In genomic region chr17:5805935-5806334, GRCm38 (mm10) we compare ENCODE assay signal across 9 mouse cellular contexts. TPM values are rescaled to one million over a fixed set of nuclear protein-coding genes. Genes with fewer than 3 reads are reported as not detected.
DNase-seq lines count a peak whose midpoint lies in the region; ATAC-seq and TF ChIP-seq lines count a peak whose summit lies in the region.
"Had no signal": no experiment of that assay in that cellular context is flagged by ENCODE, and none has a peak within 500 bp of the region (broad histone marks: within the 10 kb centered on the region; RNA-seq: fewer than 3 reads in every experiment).

No protein-coding gene starts in this region.

- H3K27ac ChIP-seq in stomach, postnatal 0 days (replicated peaks) = peak overlapping the region; percentile 75
- H3K27ac ChIP-seq: midbrain, embryonic 15.5 days had no signal

- no peak for TF ChIP-seq CTCF in stomach, postnatal 0 days (IDR thresholded peaks at IDR 0.05; ENCODE audit: low read depth)

- no peak overlapping the region for H3K4me2 ChIP-seq in stomach, postnatal 0 days (replicated peaks; ENCODE audit: low read depth)
- H3K4me2 ChIP-seq: midbrain, embryonic 15.5 days had no signal

- no peaks in the 10 kb centered on the region for H3K27me3 ChIP-seq in stomach, postnatal 0 days (ENCODE audit: control insufficient read depth, insufficient read depth, low read length)
- H3K27me3 ChIP-seq: midbrain, embryonic 15.5 days had no signal

- DNase-seq in adrenal gland, postnatal 10 days = peak; percentile 40
- no peak for DNase-seq in adrenal gland, adult 8-10 months
- peak; percentile 60 for DNase-seq in lung, postnatal 36 days
- no peak for DNase-seq in lung, postnatal 14 days
- peak; percentile 79 to 89 for DNase-seq in kidney, adult 8-10 months
- DNase-seq in stomach, postnatal 0 days (ENCODE audit: low spot score) = peak; percentile 42
- DNase-seq in cerebellum, adult 11 months = no peak

- ATAC-seq in stomach, postnatal 0 days (ENCODE audit: low FRiP score, low TSS enrichment) = peak; percentile 84
- no peak for ATAC-seq in megakaryocyte-erythroid progenitor cell, adult 5-6 weeks (replicated peaks; ENCODE audit: low FRiP score, low TSS enrichment, poor library complexity, severe bottlenecking)
- ATAC-seq: midbrain, embryonic 15.5 days had no signal

- WGBS in stomach, postnatal 0 days = 45% methylated on average over 2 of the region's 2 CpGs

- H3K4me1 ChIP-seq in stomach, postnatal 0 days (replicated peaks; ENCODE audit: control insufficient read depth, insufficient read depth) = no peaks in the 10 kb centered on the region
- H3K4me1 ChIP-seq: midbrain, embryonic 15.5 days had no signal

- no peak overlapping the region for H3K9ac ChIP-seq in stomach, postnatal 0 days (ENCODE audit: low read length)
- H3K9ac ChIP-seq: midbrain, embryonic 15.5 days had no signal

- TF ChIP-seq EP300 in stomach, postnatal 0 days (optimal IDR thresholded peaks at IDR 0.05) = no peak

- no peaks in the 10 kb centered on the region for H3K36me3 ChIP-seq in stomach, postnatal 0 days (ENCODE audit: control insufficient read depth, insufficient read depth, low read length)
- H3K36me3 ChIP-seq: midbrain, embryonic 15.5 days had no signal

- no peak overlapping the region for H3K4me3 ChIP-seq in stomach, postnatal 0 days (ENCODE audit: low read depth, low read length)
- H3K4me3 ChIP-seq: midbrain, embryonic 15.5 days had no signal

- no peaks in the 10 kb centered on the region for H3K9me3 ChIP-seq in stomach, postnatal 0 days (ENCODE audit: control insufficient read depth, low read length)
- H3K9me3 ChIP-seq: midbrain, embryonic 15.5 days had no signal

RNA-seq across cellular contexts. Expression of gene Snx9, which starts 35.2 kb away (rescaled TPM):
- total RNA-seq in adrenal gland, postnatal 10 days (2021) = 10 to 100 TPM; 48.3 to 51.7 TPM
- total RNA-seq in adrenal gland, adult 8-10 months (2022) = 10 to 100 TPM; 46.3 to 61.4 (median 52.9) TPM
- polyA plus RNA-seq in stomach, postnatal 0 days (2015; fragmentation: Nextera tagmentation; extraction: Ambion mirVana) = 34.8 and 36.3 TPM in 2 replicates
- 25.8 and 28.9 TPM in 2 replicates for total RNA-seq in megakaryocyte-erythroid progenitor cell, adult 5-6 weeks (2014; fragmentation: Nextera tagmentation)
- 16.5 and 20.0 TPM in 2 replicates for total RNA-seq in megakaryocyte-erythroid progenitor cell, adult 5-6 weeks (2017)

Comparison
In these comparisons a context has a peak if more than half of its experiments do, and no peak if none do; other contexts are left out.
1. DNase-seq: peak in adrenal gland, postnatal 10 days (single experiment), lung, postnatal 36 days (single experiment), kidney, adult 8-10 months (2 of 2) and stomach, postnatal 0 days (single experiment); none in adrenal gland, adult 8-10 months (single experiment), lung, postnatal 14 days (single experiment) and cerebellum, adult 11 months (single experiment).